ENCODE assay signal across 10 mouse cellular contexts in genomic region chr4:46144323-46144722, GRCm38 (mm10). TPM values are rescaled to one million over a fixed set of nuclear protein-coding genes. Genes with fewer than 3 reads are reported as not detected.
DNase-seq lines count a peak whose midpoint lies in the region; ATAC-seq and TF ChIP-seq lines count a peak whose summit lies in the region.
"Had no signal": no experiment of that assay in that cellular context is flagged by ENCODE, and none has a peak within 500 bp of the region (broad histone marks: within the 10 kb centered on the region; RNA-seq: fewer than 3 reads in every experiment).

No protein-coding gene starts in this region.

- WGBS in intestine, postnatal 0 days: 73% methylated on average over 3 of the region's 3 CpGs
- 71% methylated on average over 3 of the region's 3 CpGs for whole genome bisulfite sequencing in intestine, embryonic 15.5 days
- WGBS in forebrain, embryonic 15.5 days: 79% methylated on average over 3 of the region's 3 CpGs

- no peak overlapping the region for H3K27ac ChIP-seq in intestine, postnatal 0 days (ENCODE audit: low read depth, low read length)
- H3K27ac ChIP-seq in intestine, embryonic 15.5 days: no peak overlapping the region
- H3K27ac ChIP-seq in MEL (ENCODE audit: control insufficient read depth, low read depth, low read length): no peak overlapping the region
- no peak overlapping the region for H3K27ac ChIP-seq in forebrain, embryonic 15.5 days (replicated peaks)

- DNase-seq in 416B (ENCODE audit: low read depth) (peak; percentile 48), MEL (ENCODE audit: low read depth, low spot score) (peak; percentile 59)
- DNase-seq in forelimb bud, embryonic 11.5 days (ENCODE audit: low read depth, low spot score): peak; percentile 9
- DNase-seq in layer of hippocampus, postnatal 25 days (ENCODE audit: extremely low spot score in 1 of 2, low spot score in 1 of 2): no peak
- DNase-seq in yolk sac, embryonic 10.5 days (ENCODE audit: low spot score): no peak
- DNase-seq: lung, postnatal 4 days had no signal

- no peaks in the 10 kb centered on the region; the same call in 1 of the 2 replicates for H3K4me1 ChIP-seq in intestine, postnatal 0 days (replicated peaks; ENCODE audit: control insufficient read depth, insufficient read depth, low read length)
- peaks cover 7% of the 10 kb centered on the region; the same call in 1 of the 2 replicates for H3K4me1 ChIP-seq in intestine, embryonic 15.5 days (replicated peaks)
- H3K4me1 ChIP-seq in MEL (ENCODE audit: control insufficient read depth in 1 of 2, insufficient read depth in 2 of 2, low read length in 2 of 2): peaks cover 2 to 12% of the 10 kb centered on the region in 2 experiments; a peak in 3 of 4 replicates
- peaks cover 17% of the 10 kb centered on the region for H3K4me1 ChIP-seq in forebrain, embryonic 15.5 days

- TF ChIP-seq EP300 in MEL (IDR thresholded peaks at IDR 0.05; ENCODE audit: low read depth in 1 of 2, low read length in 2 of 2): no peak

- no peak for TF ChIP-seq POLR2A in MEL (IDR thresholded peaks at IDR 0.05; ENCODE audit: control insufficient read depth in 1 of 2, insufficient read depth in 1 of 2, low read depth in 1 of 2, low read length in 2 of 2, poor library complexity in 1 of 2)

- H3K27me3 ChIP-seq in intestine, postnatal 0 days (replicated peaks; ENCODE audit: control insufficient read depth, insufficient read depth, low read length): no peaks in the 10 kb centered on the region
- H3K27me3 ChIP-seq in intestine, embryonic 15.5 days (replicated peaks): no peaks in the 10 kb centered on the region
- no peaks in the 10 kb centered on the region for H3K27me3 ChIP-seq in MEL (ENCODE audit: control insufficient read depth in 1 of 2, insufficient read depth in 2 of 2, low read length in 2 of 2)
- H3K27me3 ChIP-seq in forebrain, embryonic 15.5 days: no peaks in the 10 kb centered on the region

- TF ChIP-seq CTCF in intestine, postnatal 0 days (IDR thresholded peaks at IDR 0.05; ENCODE audit: low read depth): peak; percentile 62
- peak; percentile 48 to 60 (median 55) for TF ChIP-seq CTCF in MEL (IDR thresholded peaks at IDR 0.05 in 2 of 3, conservative IDR thresholded peaks at IDR 0.05 in 1 of 3; ENCODE audit: control insufficient read depth in 1 of 3, insufficient read depth in 1 of 3, low read depth in 2 of 3, low read length in 3 of 3, poor library complexity in 1 of 3, severe bottlenecking in 1 of 3)

- peaks cover 44% of the 10 kb centered on the region for H3K79me2 ChIP-seq in MEL (ENCODE audit: control insufficient read depth, insufficient read depth, low read length, poor library complexity)

- ATAC-seq in intestine, postnatal 0 days: no peak
- ATAC-seq in intestine, embryonic 15.5 days: no peak
- no peak for ATAC-seq in forebrain, embryonic 15.5 days (replicated peaks)
- ATAC-seq: hindbrain, embryonic 16.5 days had no signal

- H3K36me3 ChIP-seq in intestine, postnatal 0 days (ENCODE audit: control insufficient read depth, insufficient read depth): peaks cover 8% of the 10 kb centered on the region
- 0 out of 2 replicates have a peak, but pooled peaks cover 2% of the 10 kb centered on the region for H3K36me3 ChIP-seq in intestine, embryonic 15.5 days
- H3K36me3 ChIP-seq in MEL (ENCODE audit: control insufficient read depth in 1 of 2, insufficient read depth in 2 of 2, low read length in 2 of 2): peaks cover 15 to 20% of the 10 kb centered on the region in 2 experiments
- peaks cover 24% of the 10 kb centered on the region for H3K36me3 ChIP-seq in forebrain, embryonic 15.5 days

- no peak overlapping the region for H3K4me2 ChIP-seq in intestine, postnatal 0 days (replicated peaks; ENCODE audit: low read depth)
- no peak overlapping the region for H3K4me2 ChIP-seq in intestine, embryonic 15.5 days (replicated peaks)
- no peak overlapping the region for H3K4me2 ChIP-seq in forebrain, embryonic 15.5 days (replicated peaks)

- no peak overlapping the region for H3K4me3 ChIP-seq in intestine, postnatal 0 days (ENCODE audit: low read depth, low read length)
- no peak overlapping the region for H3K4me3 ChIP-seq in intestine, embryonic 15.5 days (replicated peaks)
- H3K4me3 ChIP-seq in MEL (ENCODE audit: control insufficient read depth in 1 of 2, insufficient read depth in 1 of 2, low read depth in 2 of 2, low read length in 2 of 2): no peak overlapping the region
- no peak overlapping the region for H3K4me3 ChIP-seq in forebrain, embryonic 15.5 days

- no peaks in the 10 kb centered on the region for H3K9me3 ChIP-seq in intestine, postnatal 0 days (ENCODE audit: control insufficient read depth)
- no peaks in the 10 kb centered on the region for H3K9me3 ChIP-seq in intestine, embryonic 15.5 days
- H3K9me3 ChIP-seq in MEL (replicated peaks; ENCODE audit: insufficient read depth, low read length): no peaks in the 10 kb centered on the region
- no peaks in the 10 kb centered on the region for H3K9me3 ChIP-seq in forebrain, embryonic 15.5 days

- H3K9ac ChIP-seq in intestine, postnatal 0 days (ENCODE audit: low read depth, low read length): no peak overlapping the region
- no peak overlapping the region for H3K9ac ChIP-seq in intestine, embryonic 15.5 days
- no peak overlapping the region for H3K9ac ChIP-seq in MEL (ENCODE audit: control insufficient read depth, low read depth, low read length, poor library complexity, severe bottlenecking)
- H3K9ac ChIP-seq in forebrain, embryonic 15.5 days (replicated peaks): no peak overlapping the region

- no peak; the same call in none of the 2 replicates for TF ChIP-seq RAD21 in MEL (IDR thresholded peaks at IDR 0.05; ENCODE audit: low read depth, low read length)

TF ChIP-seq in MEL, 35 proteins besides CTCF, POLR2A, EP300 and RAD21:
- TF ChIP-seq ZC3H11A (IDR thresholded peaks at IDR 0.05; ENCODE audit: low read depth, low read length): no peak
- TF ChIP-seq UBTF (IDR thresholded peaks at IDR 0.05; ENCODE audit: borderline replicate concordance, insufficient read depth, low read depth, low read length): no peak
- no peak for TF ChIP-seq MXI1 (IDR thresholded peaks at IDR 0.05; ENCODE audit: low read depth, low read length)
- no peak for TF ChIP-seq TBP (IDR thresholded peaks at IDR 0.05; ENCODE audit: low read depth, low read length)
- TF ChIP-seq POLR2AphosphoS5 (IDR thresholded peaks at IDR 0.05; ENCODE audit: borderline replicate concordance, low read depth, low read length): no peak
- no peak for TF ChIP-seq USF2 (IDR thresholded peaks at IDR 0.05; ENCODE audit: borderline replicate concordance in 1 of 2, insufficient read depth in 1 of 2, low read depth in 1 of 2, low read length in 2 of 2)
- peak; percentile 29; the same call in 1 of the 2 replicates for TF ChIP-seq SMC3 (IDR thresholded peaks at IDR 0.05; ENCODE audit: low read depth, low read length)

RNA-seq across cellular contexts. Expression of gene Tstd2, which starts 5.8 kb away (rescaled TPM):
- polyA plus RNA-seq in intestine, postnatal 0 days (2015; fragmentation: Nextera tagmentation; extraction: Ambion mirVana): 10.4 and 13.9 TPM in 2 replicates
- 29.3 and 30.9 TPM in 2 replicates for polyA plus RNA-seq in intestine, embryonic 15.5 days (2015; fragmentation: Nextera tagmentation; extraction: Ambion mirVana)
- 26.0 and 30.1 TPM in 2 replicates for total RNA-seq in MEL (2012; rRNA removed)
- polyA plus RNA-seq in MEL (2012; ENCODE audit: insufficient read depth in 1 of 2, insufficient read length in 2 of 2, low read depth in 1 of 2, low replicate concordance in 2 of 2, missing spikeins in 1 of 2): 10 to 100 TPM in 1 of 2 experiments, not detected in 1; 27.8 TPM
- 10 to 100 TPM; 19.0 to 22.0 TPM for total RNA-seq in layer of hippocampus, postnatal 25 days (2021)
- 36.8 and 41.3 TPM in 2 replicates for polyA plus RNA-seq in forebrain, embryonic 15.5 days (2015; fragmentation: Nextera tagmentation; extraction: Ambion mirVana)

RNA-seq across cellular contexts. Expression of gene Ncbp1, which starts 5.9 kb away (rescaled TPM):
- 21.1 and 21.7 TPM in 2 replicates for polyA plus RNA-seq in intestine, postnatal 0 days (2015; fragmentation: Nextera tagmentation; extraction: Ambion mirVana)
- 65.6 and 66.8 TPM in 2 replicates for polyA plus RNA-seq in intestine, embryonic 15.5 days (2015; fragmentation: Nextera tagmentation; extraction: Ambion mirVana)
- total RNA-seq in MEL (2012; rRNA removed): 86.6 and 95.9 TPM in 2 replicates
- polyA plus RNA-seq in MEL (2012; ENCODE audit: insufficient read depth in 1 of 2, insufficient read length in 2 of 2, low read depth in 1 of 2, low replicate concordance in 2 of 2, missing spikeins in 1 of 2): 100 to 1,000 TPM in 1 of 2 experiments, not detected in 1; 106 TPM
- 10 to 100 TPM; 51.4 to 60.4 TPM for total RNA-seq in layer of hippocampus, postnatal 25 days (2021)
- 99.1 and 101 TPM in 2 replicates for polyA plus RNA-seq in forebrain, embryonic 15.5 days (2015; fragmentation: Nextera tagmentation; extraction: Ambion mirVana)

RNA-seq across cellular contexts. Expression of gene Xpa, which starts 51.8 kb away (rescaled TPM):
- 29.0 and 29.1 TPM in 2 replicates for polyA plus RNA-seq in intestine, postnatal 0 days (2015; fragmentation: Nextera tagmentation; extraction: Ambion mirVana)
- polyA plus RNA-seq in intestine, embryonic 15.5 days (2015; fragmentation: Nextera tagmentation; extraction: Ambion mirVana): 18.3 and 18.4 TPM in 2 replicates
- total RNA-seq in MEL (2012; rRNA removed): 11.4 and 12.7 TPM in 2 replicates
- polyA plus RNA-seq in MEL (2012; ENCODE audit: insufficient read depth in 1 of 2, insufficient read length in 2 of 2, low read depth in 1 of 2, low replicate concordance in 2 of 2, missing spikeins in 1 of 2): 10 to 100 TPM in 1 of 2 experiments, not detected in 1; 24.0 TPM
- total RNA-seq in layer of hippocampus, postnatal 25 days (2021): 10 to 100 TPM; 12.7 to 18.0 TPM
- polyA plus RNA-seq in forebrain, embryonic 15.5 days (2015; fragmentation: Nextera tagmentation; extraction: Ambion mirVana): 32.5 and 33.5 TPM in 2 replicates

Comparison
In these comparisons a context has a peak if more than half of its experiments do, and no peak if none do; other contexts are left out.
1. DNase-seq: peak in 416B (single experiment), MEL (single experiment) and forelimb bud, embryonic 11.5 days (single experiment); none in layer of hippocampus, postnatal 25 days (0 of 2) and yolk sac, embryonic 10.5 days (single experiment).